12 mouse cellular contexts compared by ENCODE assay signal in genomic region chr2:54283876-54284275, GRCm38 (mm10).
"Had no signal": no experiment of that assay in that cellular context is flagged by ENCODE, and none has a peak within 500 bp of the region (broad histone marks: within the 10 kb centered on the region; RNA-seq: fewer than 3 reads in every experiment).

No protein-coding gene starts in this region.

- DNase-seq: kidney, postnatal 25 days; layer of hippocampus, adult 9-11 months; liver; lung, adult 2 months; lung, postnatal 14 days; lung, postnatal 4 days; right cerebral cortex, adult 18-20 months; right cerebral cortex, postnatal 14 days; right cerebral cortex, postnatal 4 days; thymus, postnatal 25 days had no signal

- ATAC-seq: liver, embryonic 12.5 days; midbrain, embryonic 15.5 days had no signal
